ENCODE assay signal across 8 mouse cellular contexts in genomic region chr11:44519096-44519949, GRCm38 (mm10). TPM values are rescaled to one million over a fixed set of nuclear protein-coding genes. Genes with fewer than 3 reads are reported as not detected.
DNase-seq lines count a peak whose midpoint lies in the region; ATAC-seq and TF ChIP-seq lines count a peak whose summit lies in the region.

No protein-coding gene starts in this region.

- 2% methylated on average over 43 of the region's 61 CpGs for WGBS in forebrain, postnatal 0 days
- 1% methylated on average over 42 of the region's 61 CpGs for WGBS in midbrain, embryonic 11.5 days
- 1% methylated on average over 48 of the region's 61 CpGs for WGBS in stomach, embryonic 16.5 days

- H3K4me1 ChIP-seq in brown adipose tissue, adult 24 weeks (ENCODE audit: control insufficient read depth, insufficient read depth, insufficient read length, low read length), result no peaks in the 10 kb centered on the region
- peaks cover 16% of the 10 kb centered on the region for H3K4me1 ChIP-seq in forebrain, postnatal 0 days (ENCODE audit: insufficient read depth)
- peaks cover 20% of the 10 kb centered on the region for H3K4me1 ChIP-seq in midbrain, embryonic 11.5 days (ENCODE audit: control insufficient read depth, insufficient read depth, low read length)
- H3K4me1 ChIP-seq in stomach, embryonic 16.5 days (ENCODE audit: control insufficient read depth, insufficient read depth, low read length), result peaks cover 31% of the 10 kb centered on the region

- H3K27me3 ChIP-seq in forebrain, postnatal 0 days (ENCODE audit: insufficient read depth, low read length), result no peaks in the 10 kb centered on the region
- no peaks in the 10 kb centered on the region for H3K27me3 ChIP-seq in midbrain, embryonic 11.5 days (ENCODE audit: control insufficient read depth, insufficient read depth, low read length)
- no peaks in the 10 kb centered on the region for H3K27me3 ChIP-seq in stomach, embryonic 16.5 days (ENCODE audit: control insufficient read depth, insufficient read depth, low read length)

- H3K36me3 ChIP-seq in forebrain, postnatal 0 days (ENCODE audit: insufficient read depth), result no peaks in the 10 kb centered on the region; the same call in 1 of the 2 replicates
- H3K36me3 ChIP-seq in midbrain, embryonic 11.5 days (ENCODE audit: control insufficient read depth, insufficient read depth, low read length), result no peaks in the 10 kb centered on the region
- no peaks in the 10 kb centered on the region for H3K36me3 ChIP-seq in stomach, embryonic 16.5 days (ENCODE audit: control insufficient read depth, insufficient read depth, low read length)

- no peaks in the 10 kb centered on the region for H3K9me3 ChIP-seq in forebrain, postnatal 0 days (ENCODE audit: low read length)
- no peaks in the 10 kb centered on the region for H3K9me3 ChIP-seq in midbrain, embryonic 11.5 days (ENCODE audit: control insufficient read depth, low read length)
- H3K9me3 ChIP-seq in stomach, embryonic 16.5 days (replicated peaks; ENCODE audit: control insufficient read depth, low read length), result no peaks in the 10 kb centered on the region

- H3K4me2 ChIP-seq in forebrain, postnatal 0 days (ENCODE audit: low read depth), result peak overlapping the region; percentile 88
- H3K4me2 ChIP-seq in midbrain, embryonic 11.5 days, result peak overlapping the region; percentile 64
- peak overlapping the region; percentile 76 for H3K4me2 ChIP-seq in stomach, embryonic 16.5 days (ENCODE audit: low read depth, low read length)

- peak; percentile 38 for ATAC-seq in cerebellum, adult (ENCODE audit: insufficient number of reproducible peaks, low FRiP score, low TSS enrichment)
- ATAC-seq in forebrain, postnatal 0 days, result peak; percentile 44
- peak; percentile 75 for ATAC-seq in midbrain, embryonic 11.5 days (ENCODE audit: low FRiP score)
- peak; percentile 59 for ATAC-seq in stomach, embryonic 16.5 days (ENCODE audit: insufficient read depth, low FRiP score)

- no peak for DNase-seq in cerebellum, postnatal 14 days
- peak; percentile 43 for DNase-seq in 3T3-L1 (ENCODE audit: low read depth, low spot score)
- DNase-seq in forebrain, postnatal 0 days, result peak; percentile 32
- peak; percentile 75 for DNase-seq in kidney, postnatal 10 days
- peak; percentile 97 for DNase-seq in midbrain, embryonic 11.5 days (ENCODE audit: low spot score, missing footprints)

- no peak for TF ChIP-seq CTCF in forebrain, postnatal 0 days (IDR thresholded peaks at IDR 0.05; ENCODE audit: low read depth)

- H3K27ac ChIP-seq in brown adipose tissue, adult 24 weeks (replicated peaks; ENCODE audit: low read depth, low read length), result peak overlapping the region; percentile 57
- H3K27ac ChIP-seq in forebrain, postnatal 0 days (ENCODE audit: low read depth, low read length), result peak overlapping the region; percentile 87
- peak overlapping the region; percentile 94 for H3K27ac ChIP-seq in midbrain, embryonic 11.5 days (ENCODE audit: low read depth, low read length)
- H3K27ac ChIP-seq in stomach, embryonic 16.5 days (ENCODE audit: low read length), result peak overlapping the region; percentile 93

- peak overlapping the region; percentile 98 for H3K4me3 ChIP-seq in brown adipose tissue, adult 24 weeks (ENCODE audit: insufficient read depth, low read depth, low read length)
- peak overlapping the region; percentile 88 for H3K4me3 ChIP-seq in forebrain, postnatal 0 days (ENCODE audit: low read depth, low read length)
- peak overlapping the region; percentile 94 for H3K4me3 ChIP-seq in midbrain, embryonic 11.5 days (ENCODE audit: low read depth, low read length)
- peak overlapping the region; percentile 94 for H3K4me3 ChIP-seq in stomach, embryonic 16.5 days (replicated peaks; ENCODE audit: low read length)

- peak overlapping the region; percentile 84 for H3K9ac ChIP-seq in forebrain, postnatal 0 days
- peak overlapping the region; percentile 96 for H3K9ac ChIP-seq in midbrain, embryonic 11.5 days (ENCODE audit: low read length)
- H3K9ac ChIP-seq in stomach, embryonic 16.5 days (ENCODE audit: low read length), result peak overlapping the region; percentile 97

RNA-seq across cellular contexts. Expression of gene Rnf145, which starts 0.6 kb away (rescaled TPM):
- 12.6 and 15.9 TPM in 2 replicates for polyA plus RNA-seq in brown adipose tissue, adult 24 weeks (2012; ENCODE audit: insufficient read depth, insufficient read length, missing spikeins)
- 82.8 and 97.4 TPM in 2 replicates for total RNA-seq in forebrain, postnatal 0 days (2014; rRNA removed)
- 86.3 and 100 TPM in 2 replicates for polyA plus RNA-seq in forebrain, postnatal 0 days (2015; fragmentation: Nextera tagmentation; extraction: Ambion mirVana)
- polyA plus RNA-seq in midbrain, embryonic 11.5 days (2014; fragmentation: Nextera tagmentation; extraction: Ambion mirVana), result 150 and 154 TPM in 2 replicates
- polyA plus RNA-seq in stomach, embryonic 16.5 days (2015; fragmentation: Nextera tagmentation; extraction: Ambion mirVana), result 43.1 and 44.3 TPM in 2 replicates

RNA-seq across cellular contexts. Expression of gene Ublcp1, which starts 49.0 kb away (rescaled TPM):
- 24.3 and 32.0 TPM in 2 replicates for polyA plus RNA-seq in brown adipose tissue, adult 24 weeks (2012; ENCODE audit: insufficient read depth, insufficient read length, missing spikeins)
- total RNA-seq in forebrain, postnatal 0 days (2014; rRNA removed), result 34.3 and 42.2 TPM in 2 replicates
- polyA plus RNA-seq in forebrain, postnatal 0 days (2015; fragmentation: Nextera tagmentation; extraction: Ambion mirVana), result 42.3 and 44.6 TPM in 2 replicates
- 79.2 and 85.3 TPM in 2 replicates for polyA plus RNA-seq in midbrain, embryonic 11.5 days (2014; fragmentation: Nextera tagmentation; extraction: Ambion mirVana)
- 51.9 and 53.2 TPM in 2 replicates for polyA plus RNA-seq in stomach, embryonic 16.5 days (2015; fragmentation: Nextera tagmentation; extraction: Ambion mirVana)

Comparison
In these comparisons a context has a peak if more than half of its experiments do, and no peak if none do; other contexts are left out.
1. DNase-seq: peak in 3T3-L1 (single experiment), forebrain, postnatal 0 days (single experiment), kidney, postnatal 10 days (single experiment) and midbrain, embryonic 11.5 days (single experiment); none in cerebellum, postnatal 14 days (0 of 2).
2. Peak in every context shown above with its lines, with median percentiles within 50 percentile points of each other: ATAC-seq, H3K27ac ChIP-seq, H3K4me3 ChIP-seq, H3K4me2 ChIP-seq and H3K9ac ChIP-seq.